Mouse (Mus musculus) monocyte, adult 2 months (primary cell): ENCODE measurements around the gene Tekt2.

Source experiments
- DNase-seq, 2 experiments: peaks; one replicate each; pipeline ENCODE4 v3.0.0; 2022; ENCODE audit warnings: low spot score in 2 of 2, low read depth in 1 of 2

The Tekt2 gene

DNA sequence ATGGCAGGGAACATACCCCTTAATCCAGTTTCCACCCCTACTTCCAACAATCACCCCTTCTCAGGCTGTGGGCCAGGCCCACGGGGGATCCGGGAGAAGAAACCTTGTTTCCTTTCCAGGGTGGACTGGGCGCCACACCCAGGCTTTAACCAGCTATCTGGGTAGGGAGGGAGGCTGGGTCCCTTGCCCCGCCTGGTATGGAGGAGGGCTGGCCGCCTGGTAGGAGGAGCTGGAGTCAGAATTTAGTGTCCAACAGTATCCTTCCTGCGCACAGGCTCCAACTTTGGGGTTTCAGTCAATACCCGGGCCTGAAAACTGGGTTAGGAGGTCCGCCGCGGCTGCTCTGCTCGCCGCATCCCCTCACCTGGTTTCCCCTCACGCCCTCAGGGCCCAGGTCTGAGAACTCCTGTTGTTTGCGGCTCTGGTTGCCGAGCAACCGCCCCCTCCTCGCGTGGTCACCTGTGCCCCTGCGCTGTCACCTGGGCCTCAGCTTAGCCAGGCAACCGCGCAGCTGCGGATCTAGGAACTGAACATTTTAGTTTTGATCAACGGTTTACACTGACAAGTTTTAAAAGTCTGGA lies at the start of gene Tekt2:
Gene Tekt2 (minus strand): TSS at position 408 of the 581 bp plus-strand sequence.
- DNase-seq = no peak

DNA sequence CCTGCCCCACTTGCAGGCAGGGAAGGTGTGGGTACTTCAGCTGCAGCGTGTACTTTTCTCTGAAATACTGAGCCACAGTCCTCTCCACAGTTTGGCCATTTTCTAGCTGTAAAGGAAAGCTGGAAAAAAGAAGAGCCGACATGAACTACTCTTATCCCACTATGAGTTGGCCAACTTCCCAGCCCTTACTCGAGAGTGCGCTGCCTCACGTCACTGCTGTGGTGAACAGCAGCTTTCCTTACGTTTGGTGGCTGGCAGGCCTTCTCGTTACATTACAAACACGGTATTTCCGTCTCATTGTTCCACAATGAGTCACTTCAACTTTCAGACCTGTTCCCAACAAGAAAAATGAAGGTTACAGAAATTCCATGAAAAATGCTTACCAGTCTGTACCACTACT lies 46.0 kb upstream of the Tekt2 start:
- DNase-seq = no peak

DNA sequence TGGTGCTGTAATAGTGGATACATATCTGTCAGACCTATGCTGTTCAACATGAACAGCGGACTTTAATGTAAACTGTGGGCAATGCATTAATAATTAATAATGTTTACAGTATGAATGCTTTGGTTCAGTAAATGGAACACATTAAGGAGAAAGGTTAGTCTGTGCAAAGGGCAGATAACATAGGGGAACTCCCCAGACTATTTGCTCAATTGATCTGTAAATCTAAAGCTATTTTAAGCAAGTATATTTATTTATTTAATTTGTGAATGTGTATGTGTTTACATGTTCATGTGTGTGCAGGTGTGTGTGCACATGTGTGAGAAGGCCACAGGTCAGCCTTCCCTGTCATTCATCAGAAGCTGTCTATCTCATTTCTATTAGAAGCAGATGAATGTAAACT lies 34.6 kb upstream of the Tekt2 start:
- DNase-seq = no peak

DNA sequence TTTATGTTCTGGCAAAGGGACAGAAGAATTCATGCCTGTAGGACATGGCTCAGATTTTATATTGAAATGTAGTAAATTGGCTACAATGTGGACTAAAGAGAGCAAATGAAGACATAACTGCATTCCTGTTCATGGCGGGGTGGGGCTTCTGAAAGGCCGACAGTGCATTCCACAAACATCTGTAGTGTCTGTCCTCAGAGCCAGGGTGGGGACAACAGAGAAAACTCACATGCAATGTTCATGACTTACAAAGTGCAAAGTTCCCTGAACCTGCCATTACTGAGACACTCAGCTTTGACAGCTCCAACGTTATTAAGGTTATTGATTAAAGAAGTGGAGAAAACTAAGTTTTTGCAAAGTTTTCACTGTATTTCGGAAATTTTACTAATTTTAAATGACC lies 18.0 kb upstream of the Tekt2 start:
- no peak for DNase-seq

DNA sequence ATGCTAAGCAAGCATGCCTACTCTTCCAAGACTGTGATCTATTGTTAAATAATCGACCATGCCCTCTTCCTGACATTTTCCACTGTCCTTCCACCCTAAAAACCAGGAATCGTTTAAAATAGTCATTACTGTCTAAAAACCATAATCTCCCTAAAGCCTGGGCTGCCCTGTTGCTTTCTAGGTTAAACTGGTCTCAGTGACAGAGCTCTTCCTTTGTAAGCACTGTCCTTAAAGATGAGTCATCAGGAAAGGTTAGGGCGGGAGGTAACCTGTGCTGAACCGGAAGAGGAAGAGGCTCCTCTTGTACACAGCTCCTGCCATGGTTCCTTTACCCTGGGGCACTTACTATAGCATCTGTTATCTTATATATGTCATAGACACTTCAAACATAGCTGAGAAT lies 14.0 kb upstream of the Tekt2 start:
- no peak for DNase-seq

DNA sequence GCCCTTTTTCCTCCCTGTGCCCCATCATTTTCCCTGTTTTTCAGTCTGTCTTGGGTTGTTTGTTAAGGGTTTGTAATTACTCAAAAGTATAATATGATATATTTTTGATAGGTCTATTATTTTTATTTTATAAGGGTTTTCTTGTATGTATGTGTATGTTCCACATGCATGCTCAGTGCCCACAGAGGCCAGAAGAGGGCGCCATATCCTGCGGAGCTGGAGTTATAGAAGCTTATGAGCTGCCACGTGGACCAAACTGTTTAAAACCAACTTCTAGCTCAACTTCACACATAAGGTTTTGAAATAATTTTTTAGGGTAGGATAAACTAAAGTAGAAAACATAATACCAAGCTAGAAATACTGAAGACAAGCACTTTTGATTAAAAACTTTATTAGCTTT lies 6.9 kb upstream of the Tekt2 start:
- no peak for DNase-seq

DNA sequence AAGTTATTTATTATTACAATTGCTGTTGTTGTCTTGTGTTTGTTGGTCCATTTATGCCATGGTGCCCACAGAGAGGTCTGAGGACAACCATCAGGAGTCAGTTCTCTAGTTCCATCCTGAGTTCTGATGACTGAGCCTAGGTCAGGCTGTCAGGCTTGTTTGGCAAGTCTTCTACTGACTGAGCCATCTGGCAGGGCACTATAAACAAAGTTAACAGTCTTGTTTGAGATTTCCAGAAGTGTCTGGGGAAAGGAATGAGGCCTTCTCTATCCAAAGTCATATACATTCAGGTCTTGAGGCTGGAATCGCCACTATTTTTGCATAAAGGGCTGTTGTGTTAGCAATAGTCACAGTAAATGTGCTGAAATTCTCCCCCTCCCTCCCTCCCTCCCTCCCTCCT lies 6.3 kb upstream of the Tekt2 start:
- no peak for DNase-seq

DNA sequence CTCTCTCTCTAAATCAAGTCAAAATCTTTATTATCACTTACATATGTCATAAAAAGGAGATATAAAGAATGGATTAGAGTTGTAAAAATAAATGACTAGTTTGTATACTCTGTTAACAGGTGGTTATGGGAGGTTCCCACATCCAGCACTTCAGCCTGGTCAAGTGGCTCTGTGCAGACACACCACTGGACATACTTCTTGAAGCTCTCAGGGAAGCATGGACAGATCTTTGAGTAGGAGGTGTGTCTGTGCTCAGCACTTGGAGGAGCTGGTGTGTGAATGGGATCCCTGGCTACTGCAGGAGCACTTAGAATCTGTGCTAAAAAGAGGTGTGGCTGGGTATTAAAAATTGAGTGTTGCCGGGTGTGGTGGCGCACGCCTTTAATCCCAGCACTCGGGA lies 4.8 kb upstream of the Tekt2 start:
- DNase-seq = no peak

DNA sequence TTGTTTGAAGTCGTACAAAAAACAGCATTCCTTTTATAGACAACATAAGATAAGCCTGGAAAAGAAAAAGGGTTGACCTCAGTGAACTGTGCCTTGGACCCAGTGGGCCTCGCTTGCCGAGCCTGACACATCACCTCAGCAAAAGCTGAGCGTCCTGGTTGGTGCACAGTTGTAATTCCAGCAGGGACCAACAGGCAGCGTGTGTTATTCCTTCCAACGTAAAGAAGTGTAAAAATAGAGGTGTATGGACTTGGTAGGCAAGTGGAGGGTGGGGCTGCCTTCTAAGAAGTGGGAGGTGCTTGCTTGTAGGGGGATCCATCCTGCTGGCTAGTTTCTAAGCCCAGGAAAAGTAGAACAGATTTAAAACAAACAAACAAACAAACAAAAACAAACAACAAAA lies 548 bp upstream of the Tekt2 start:
- no peak for DNase-seq

DNA sequence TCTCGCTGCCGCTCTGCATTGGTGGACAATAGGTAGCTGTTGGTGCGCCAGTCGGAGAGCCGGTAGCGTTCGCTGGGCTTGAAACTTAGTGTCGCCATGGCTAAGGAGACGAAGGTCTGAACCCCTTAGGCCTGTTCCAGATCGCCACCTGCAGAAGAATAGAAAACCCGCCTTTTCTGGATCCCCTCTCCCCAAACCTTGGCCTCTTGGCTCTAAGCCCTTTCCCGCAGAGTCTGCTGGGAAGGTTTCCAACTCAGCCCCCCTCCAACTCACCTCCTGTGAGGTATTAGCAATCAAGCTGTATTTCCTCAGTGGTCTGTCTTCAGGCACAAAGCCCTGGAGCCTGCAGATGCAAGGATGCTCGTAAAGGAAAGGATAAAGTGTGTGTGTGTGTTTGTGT lies 627 bp downstream of the Tekt2 start:
- DNase-seq = no peak

DNA sequence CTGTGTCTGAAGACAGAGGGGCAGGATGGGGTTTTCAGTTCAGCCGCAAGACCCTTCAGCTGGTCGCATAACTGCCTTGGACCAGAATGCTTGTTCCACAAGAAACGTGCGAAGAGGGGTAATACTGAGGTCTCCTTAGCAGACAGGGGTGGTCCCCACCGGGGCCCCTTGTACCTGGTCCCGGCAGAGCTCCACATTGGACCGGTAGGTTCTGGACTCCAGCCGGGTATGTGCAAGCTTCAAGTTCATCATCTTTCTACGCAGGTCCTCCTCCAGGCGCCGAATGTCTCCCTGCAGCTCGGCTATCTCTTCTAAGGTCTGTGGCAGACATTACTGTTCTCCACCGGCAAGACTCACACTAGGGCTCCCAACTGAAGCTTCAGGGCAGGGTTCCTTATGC lies 2.8 kb downstream of the Tekt2 start:
- no peak for DNase-seq

DNA sequence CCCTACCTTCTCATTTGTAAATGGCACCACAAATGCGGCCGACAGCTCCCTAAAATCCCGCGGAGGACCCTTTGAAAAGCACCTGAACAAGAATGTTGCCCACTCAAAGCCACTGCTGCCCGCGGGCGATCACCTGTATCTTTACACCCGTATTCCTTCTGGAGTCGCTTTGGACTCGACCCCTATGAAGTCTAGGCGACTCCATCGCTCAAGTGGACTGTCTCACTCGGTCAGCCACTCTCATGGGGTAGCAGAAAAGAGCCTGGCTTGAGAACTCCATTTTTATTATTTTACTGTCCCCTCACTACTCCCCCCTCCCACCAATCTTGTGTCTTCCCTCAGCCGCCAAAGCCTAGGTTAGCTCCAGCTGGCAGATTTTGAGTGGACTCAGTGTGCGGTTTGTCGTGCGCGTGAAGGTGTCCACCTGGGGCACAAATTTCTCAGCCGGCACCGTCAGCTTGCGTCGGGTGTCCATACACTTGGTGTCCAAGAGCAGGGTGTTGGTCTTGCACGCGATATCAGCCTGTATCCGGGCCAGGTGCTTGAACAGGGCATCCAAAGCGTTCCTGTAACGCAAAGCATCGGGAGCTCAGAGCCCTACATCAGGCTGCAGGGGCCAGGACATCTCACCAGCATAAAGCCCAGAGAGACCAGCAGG lies 3.5 kb downstream of the Tekt2 start:
- no peak for DNase-seq

DNA sequence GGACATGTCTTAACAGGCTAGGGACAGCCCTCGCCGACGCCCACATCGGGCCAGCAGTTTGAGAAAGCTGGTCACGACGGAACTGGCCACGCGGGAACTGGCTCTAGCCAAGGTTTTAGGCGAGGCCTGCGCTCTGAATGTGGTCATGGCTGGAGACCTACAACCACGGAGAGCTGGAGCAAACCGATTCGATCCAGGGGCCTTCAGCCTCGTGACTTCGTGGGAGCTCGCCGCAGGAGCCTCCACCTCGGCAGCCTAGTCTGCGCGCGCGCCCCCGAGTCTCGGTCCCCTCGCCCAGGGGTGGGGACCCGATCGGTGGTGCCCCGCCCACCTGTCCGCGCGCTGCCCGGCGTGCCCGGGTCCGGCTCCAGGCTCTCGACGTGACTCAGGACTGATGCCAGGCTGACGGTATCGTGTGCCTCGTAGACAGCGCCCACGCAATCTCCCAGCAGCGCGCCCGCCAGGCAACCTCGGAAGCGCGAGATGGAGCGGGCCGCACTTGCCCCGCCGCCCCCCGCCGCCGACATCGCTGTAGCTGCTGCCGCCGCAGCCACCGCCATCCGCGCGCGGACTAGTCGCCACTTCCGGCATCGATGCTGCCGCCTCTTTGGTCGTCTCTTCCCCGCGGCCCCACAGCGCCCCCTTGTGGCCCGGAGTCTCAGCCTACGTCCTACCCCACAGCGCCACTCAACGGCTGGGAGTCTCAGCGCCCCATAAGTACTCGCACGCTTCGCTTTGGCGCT lies 4.2 kb downstream of the Tekt2 start, which contains the start of gene Adprhl2:
Gene Adprhl2 (minus strand): TSS at position 593 of the 743 bp plus-strand sequence.
- DNase-seq = peak; percentile 94 to 97

DNA sequence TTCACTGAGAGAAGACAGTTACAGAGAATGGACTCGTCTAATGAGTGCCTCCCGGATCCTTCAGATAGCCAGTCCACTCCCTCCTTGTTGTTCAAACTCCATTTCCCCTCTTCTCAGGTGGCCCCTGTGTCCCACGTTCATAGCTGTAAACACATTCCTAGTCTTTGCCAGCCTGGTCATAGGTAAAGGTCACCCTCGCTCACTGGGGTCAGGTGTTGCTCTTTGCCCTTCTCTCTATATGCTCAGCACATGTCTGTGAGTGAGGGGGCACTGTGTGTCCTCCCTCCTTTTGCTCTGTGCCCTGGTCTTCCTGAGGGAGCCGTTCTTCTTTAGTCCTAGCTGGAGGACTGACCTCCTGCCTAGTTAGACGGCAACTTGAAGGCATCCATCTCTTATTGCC lies 5.7 kb downstream of the Tekt2 start:
- no peak for DNase-seq

DNA sequence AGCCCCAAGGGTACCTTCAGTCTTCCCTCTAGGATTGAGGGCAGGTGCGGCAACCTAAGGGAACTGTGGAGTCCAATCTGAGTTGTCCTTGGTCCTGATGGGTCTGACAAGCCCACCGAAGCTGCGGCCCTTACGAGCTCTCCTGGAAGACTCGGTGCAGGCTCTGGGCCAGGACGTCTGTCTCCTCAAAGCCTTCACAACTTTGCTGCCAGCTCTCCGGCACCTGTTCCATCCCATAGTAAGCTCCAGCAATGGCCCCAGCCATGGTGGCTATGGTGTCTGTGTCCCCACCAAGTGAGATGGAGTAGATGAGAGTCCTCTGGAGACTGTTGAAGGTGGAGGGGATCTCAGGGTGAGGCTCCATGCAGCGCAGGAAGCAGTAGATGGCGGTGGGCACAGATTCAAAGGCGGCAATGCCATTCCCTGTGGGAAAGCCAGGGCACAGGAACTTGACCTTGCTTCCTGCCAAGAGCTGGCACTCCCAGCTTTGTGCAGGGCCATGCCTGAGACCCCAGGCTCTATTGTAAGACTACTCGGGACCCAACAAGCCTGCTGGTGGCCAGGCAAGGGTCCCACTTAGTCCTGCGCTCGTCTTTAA lies 8.9 kb downstream of the Tekt2 start:
- no peak for DNase-seq

DNA sequence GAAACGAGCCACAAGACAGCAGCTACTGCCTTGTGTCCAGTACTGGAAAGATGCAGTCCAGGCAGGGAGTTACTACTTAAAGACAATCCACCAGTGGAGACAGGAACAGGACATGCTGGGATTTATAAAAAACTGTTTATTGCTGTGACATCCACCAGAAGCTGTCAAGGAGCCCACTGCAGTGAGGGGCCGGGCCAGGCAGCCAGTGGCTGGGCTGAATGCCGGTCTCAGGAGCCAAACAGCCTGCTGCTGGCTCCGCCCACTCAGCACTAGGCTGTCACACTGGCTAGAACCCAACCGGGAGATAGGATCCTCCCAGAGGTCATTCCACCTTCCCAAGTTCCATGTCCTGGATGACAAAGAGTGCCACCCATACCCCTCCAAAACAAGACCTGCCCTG lies 9.6 kb downstream of the Tekt2 start:
- no peak for DNase-seq

DNA sequence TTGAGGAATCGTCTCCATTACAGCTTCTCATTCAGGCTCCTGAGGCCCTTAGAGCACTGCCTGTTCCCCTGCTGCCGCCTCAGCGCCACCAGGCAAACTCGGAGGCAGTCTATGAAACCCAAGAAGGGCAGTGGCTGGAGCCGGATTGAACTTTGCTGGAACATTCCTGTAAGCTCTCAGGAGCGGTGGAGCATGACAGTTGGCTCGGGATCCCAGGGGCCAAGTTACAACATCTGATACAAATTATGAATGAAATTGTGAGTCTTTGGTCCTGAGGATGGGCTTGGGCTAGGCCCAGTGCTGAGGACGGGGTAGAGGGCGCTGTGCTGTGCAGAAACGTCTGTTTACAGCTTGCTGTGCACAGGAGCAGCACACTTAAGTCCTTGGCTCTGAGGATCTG lies 11.1 kb downstream of the Tekt2 start:
- no peak for DNase-seq

DNA sequence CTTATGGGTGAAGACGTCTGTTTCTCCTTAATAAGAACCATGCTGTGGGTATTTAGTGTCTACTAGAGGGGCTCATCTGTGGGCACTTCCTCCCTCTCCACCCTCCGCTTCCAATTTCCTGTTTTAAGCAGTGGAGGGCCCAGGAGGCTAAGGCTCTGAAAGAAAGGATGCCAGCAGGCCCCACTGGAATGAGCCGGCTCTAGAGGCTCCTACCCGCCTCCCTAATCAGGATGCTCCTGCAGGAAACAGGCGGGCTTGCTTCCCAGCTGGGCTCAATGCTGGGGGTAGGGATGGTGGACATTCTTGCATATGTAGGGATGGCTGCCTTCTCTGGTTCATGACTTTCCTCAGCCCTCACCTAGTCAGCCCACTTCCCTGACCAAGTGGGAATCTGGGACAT lies 12.3 kb downstream of the Tekt2 start:
- DNase-seq = no peak

DNA sequence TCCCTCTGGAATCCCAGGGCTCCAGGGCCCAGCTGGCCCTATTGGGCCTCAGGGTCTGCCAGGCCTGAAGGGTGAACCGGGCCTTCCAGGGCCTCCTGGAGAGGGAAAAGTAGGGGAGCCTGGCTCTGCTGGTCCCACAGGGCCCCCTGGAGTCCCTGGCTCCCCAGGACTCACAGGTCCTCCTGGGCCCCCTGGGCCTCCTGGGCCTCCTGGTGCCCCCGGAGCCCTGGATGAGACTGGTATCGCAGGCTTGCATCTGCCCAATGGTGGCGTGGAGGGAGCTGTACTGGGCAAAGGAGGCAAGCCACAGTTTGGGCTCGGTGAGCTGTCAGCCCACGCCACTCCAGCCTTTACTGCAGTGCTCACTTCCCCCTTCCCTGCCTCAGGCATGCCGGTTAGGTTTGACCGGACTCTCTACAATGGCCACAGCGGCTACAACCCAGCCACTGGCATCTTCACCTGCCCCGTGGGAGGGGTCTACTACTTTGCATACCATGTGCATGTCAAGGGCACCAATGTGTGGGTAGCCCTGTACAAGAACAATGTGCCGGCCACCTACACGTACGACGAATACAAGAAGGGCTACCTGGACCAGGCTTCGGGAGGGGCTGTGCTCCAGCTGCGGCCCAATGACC lies 13.8 kb downstream of the Tekt2 start:
- DNase-seq = no peak

DNA sequence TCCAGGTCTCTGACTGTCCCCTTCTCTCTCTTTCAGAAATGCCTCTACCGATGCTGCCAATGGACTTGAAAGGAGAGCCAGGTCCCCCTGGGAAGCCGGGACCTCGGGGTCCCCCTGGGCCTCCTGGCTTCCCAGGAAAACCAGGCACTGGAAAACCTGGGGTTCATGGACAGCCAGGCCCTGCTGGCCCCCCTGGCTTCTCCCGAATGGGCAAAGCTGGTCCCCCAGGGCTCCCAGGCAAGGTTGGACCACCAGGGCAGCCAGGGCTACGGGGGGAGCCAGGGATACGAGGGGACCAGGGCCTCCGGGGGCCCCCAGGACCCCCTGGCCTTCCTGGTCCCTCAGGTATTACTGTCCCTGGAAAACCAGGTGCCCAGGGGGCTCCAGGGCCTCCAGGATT lies 15.1 kb downstream of the Tekt2 start:
- no peak for DNase-seq

DNA sequence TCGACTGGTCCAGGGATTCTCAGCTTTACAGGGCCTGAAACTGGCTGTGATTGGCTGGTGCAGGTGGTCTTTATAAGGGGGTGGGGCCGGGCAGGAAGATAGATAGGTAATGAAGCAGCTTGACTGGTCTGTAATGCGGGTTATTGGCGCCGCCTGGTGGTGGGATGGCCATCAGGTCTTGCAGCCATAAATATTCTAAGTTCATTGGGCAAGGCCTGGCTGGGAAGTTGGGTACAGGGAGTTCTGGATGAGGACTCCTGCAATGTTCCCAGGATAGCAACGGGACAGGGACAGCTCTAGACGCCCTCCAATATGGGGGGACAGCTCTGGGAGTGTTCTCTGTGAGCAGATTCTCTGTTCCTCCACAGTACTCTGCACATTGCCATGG lies 15.6 kb downstream of the Tekt2 start:
- DNase-seq = peak in 1 of 2 experiments; percentile 65
